Mouse (Mus musculus): ENCODE data around the gene Mrpl17. TPM values are rescaled to one million over a fixed set of nuclear protein-coding genes. Genes with fewer than 3 reads are reported as not detected.
"Not testable (repeated sequence)": the region's sequence is repeated elsewhere in the genome, so short reads cannot be mapped to it uniquely, and the experiment has no call there.

Gene Mrpl17
- 226 and 239 TPM in 2 replicates for polyA plus RNA-seq (2015; fragmentation: Nextera tagmentation; extraction: Ambion mirVana)

DNA sequence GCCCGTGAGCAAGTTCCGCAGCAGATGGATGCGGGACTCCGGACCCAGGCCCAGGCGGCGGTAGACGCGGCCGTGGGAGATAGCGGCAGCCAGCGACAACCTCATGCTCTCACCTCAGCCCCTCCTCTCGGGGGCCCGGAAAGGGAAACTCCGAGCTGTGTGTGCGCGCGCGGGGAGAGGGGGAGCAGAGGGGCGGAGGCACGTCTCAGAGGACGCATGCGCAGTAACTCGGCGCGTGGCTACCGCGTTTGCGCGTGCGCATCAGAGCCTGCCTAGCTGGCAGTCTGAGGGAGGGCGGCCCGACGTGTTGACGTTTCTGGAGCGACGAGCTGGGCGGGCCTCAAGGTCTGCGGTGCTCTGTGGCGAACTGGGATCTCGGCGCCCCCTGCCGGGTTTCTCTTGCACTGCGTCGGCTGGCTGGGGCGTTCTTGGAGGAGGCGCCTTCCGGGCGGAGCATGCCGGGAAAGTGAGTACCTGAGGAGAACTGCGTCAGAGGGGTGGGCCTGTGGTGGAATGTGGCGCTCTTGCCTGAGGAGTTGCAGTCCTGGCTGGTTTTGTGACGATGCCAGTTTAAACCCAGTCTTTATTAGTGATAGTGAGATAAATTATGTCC, at the start of gene Mrpl17:
TSS of gene Mrpl17 (minus strand) at position 223 of the 613 bp plus-strand sequence.
- Histone ChIP-seq H3K9me3 (no peaks in the 10 kb centered on the region), H3K4me1 (peaks cover 19% of the 10 kb centered on the region), H3K27me3 (replicated peaks) (no peaks in the 10 kb centered on the region), H3K9ac (peak within 1 kb of the TSS; percentile 96), H3K27ac (replicated peaks) (peak within 1 kb of the TSS; percentile 90), H3K4me3 (peak within 1 kb of the TSS; percentile 85), H3K36me3 (peaks cover 31% of the 10 kb centered on the region), H3K4me2 (peak within 1 kb of the TSS; percentile 77)
- ATAC-seq (ENCODE audit: extremely low read depth, insufficient number of reproducible peaks, low FRiP score, low TSS enrichment), result peak; percentile 99
- under 1% methylated on average over 51 of the region's 52 CpGs for WGBS

GRCm38 (mm10) chr7:105855718-105856560, 45.0 kb upstream of the Mrpl17 start:
- not testable (repeated sequence) for H3K9me3 ChIP-seq; ATAC-seq (ENCODE audit: extremely low read depth, insufficient number of reproducible peaks, low FRiP score, low TSS enrichment); H3K4me1 ChIP-seq; H3K27me3 ChIP-seq (replicated peaks); H3K9ac ChIP-seq; H3K4me2 ChIP-seq; H3K4me3 ChIP-seq; H3K36me3 ChIP-seq; H3K27ac ChIP-seq (replicated peaks)
- WGBS, result no CpG with 5 or more reads among the region's 2 CpGs

- Histone ChIP-seq H3K27ac (replicated peaks) (no peak overlapping the region), H3K4me3 (no peak overlapping the region), H3K36me3 (no peaks in the 10 kb centered on the region), H3K27me3 (replicated peaks) (no peaks in the 10 kb centered on the region), H3K9me3 (no peaks in the 10 kb centered on the region), H3K9ac (no peak overlapping the region), H3K4me1 (no peaks in the 10 kb centered on the region), H3K4me2 (no peak overlapping the region)
- ATAC-seq (ENCODE audit: extremely low read depth, insufficient number of reproducible peaks, low FRiP score, low TSS enrichment), result no peak
- WGBS, result 73% methylated on average over 7 of the region's 7 CpGs
These were observed 13.4 kb upstream of the Mrpl17 start for GRCm38 (mm10) chr7:105824281-105824680.

DNA sequence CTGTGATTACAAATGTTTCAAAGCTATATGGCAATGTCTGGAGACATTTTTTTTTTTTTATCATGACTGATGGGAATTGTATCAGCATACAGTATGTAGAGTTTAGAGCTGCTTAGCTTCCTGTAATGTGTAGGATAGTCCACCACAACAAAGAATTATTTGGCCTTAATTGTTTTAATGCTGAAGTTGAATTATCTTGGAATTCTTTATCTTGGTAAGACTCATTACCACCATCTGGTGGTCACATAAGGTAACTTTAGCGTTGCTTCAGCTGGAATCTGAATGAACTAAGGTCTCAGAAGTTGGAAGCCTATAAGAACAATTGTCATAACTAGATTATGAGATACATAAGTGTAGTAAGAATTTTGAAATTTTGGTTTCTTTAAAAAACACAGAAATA, 7.6 kb upstream of the Mrpl17 start:
- no peak overlapping the region for H3K4me2 ChIP-seq
- WGBS, result 2% methylated on average over 1 of the region's 1 CpGs
- no peak overlapping the region for H3K4me3 ChIP-seq
- H3K27ac ChIP-seq (replicated peaks), result no peak overlapping the region
- no peaks in the 10 kb centered on the region for H3K27me3 ChIP-seq (replicated peaks)
- H3K36me3 ChIP-seq, result no peaks in the 10 kb centered on the region
- H3K4me1 ChIP-seq, result no peaks in the 10 kb centered on the region
- H3K9me3 ChIP-seq, result no peaks in the 10 kb centered on the region
- no peak overlapping the region for H3K9ac ChIP-seq
- ATAC-seq (ENCODE audit: extremely low read depth, insufficient number of reproducible peaks, low FRiP score, low TSS enrichment), result no peak

DNA sequence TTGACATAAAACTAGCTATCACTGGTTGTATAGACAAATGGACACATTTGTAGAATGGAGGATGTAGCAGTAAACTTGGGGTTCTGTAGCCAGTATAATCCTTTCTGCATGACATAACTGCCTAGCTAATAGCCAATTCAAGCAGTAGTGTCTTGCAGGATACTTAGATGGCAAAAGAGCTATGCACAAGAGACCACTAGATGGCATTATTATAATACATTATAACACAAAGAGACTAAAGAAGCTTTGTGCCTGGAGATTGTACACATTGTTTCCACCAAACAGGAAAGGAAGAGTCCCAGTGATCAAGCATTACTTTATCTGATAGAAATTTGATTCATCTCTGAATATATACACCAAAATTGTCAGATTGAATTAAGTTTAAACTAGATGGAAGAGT, 5.8 kb upstream of the Mrpl17 start:
- H3K9me3 ChIP-seq, result no peaks in the 10 kb centered on the region
- H3K27me3 ChIP-seq (replicated peaks), result no peaks in the 10 kb centered on the region
- H3K4me2 ChIP-seq, result no peak overlapping the region
- no peak overlapping the region for H3K9ac ChIP-seq
- no peaks in the 10 kb centered on the region for H3K36me3 ChIP-seq
- ATAC-seq (ENCODE audit: extremely low read depth, insufficient number of reproducible peaks, low FRiP score, low TSS enrichment), result no peak
- no peak overlapping the region for H3K27ac ChIP-seq (replicated peaks)
- no peak overlapping the region for H3K4me3 ChIP-seq
- no peaks in the 10 kb centered on the region for H3K4me1 ChIP-seq

DNA sequence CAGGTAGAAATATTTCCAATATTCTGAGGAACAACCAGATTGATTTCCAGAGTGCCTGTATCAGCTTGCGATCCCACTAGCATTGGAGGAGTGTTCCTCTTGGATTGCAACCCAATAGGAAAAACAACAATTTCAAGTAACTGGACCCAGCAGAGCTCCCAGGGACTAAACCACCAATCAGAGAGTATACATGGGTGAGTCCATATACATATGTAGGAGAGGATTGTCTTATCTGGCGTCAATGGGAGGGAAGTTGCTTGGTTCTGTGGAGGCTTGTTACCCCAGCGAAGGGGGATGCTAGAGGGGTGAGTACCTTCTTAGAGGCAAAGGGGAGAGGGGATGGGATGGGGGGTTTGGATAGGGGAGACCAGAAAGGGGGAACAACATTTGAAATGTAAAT, 2.4 kb upstream of the Mrpl17 start:
- Histone ChIP-seq H3K4me1 (peaks cover 12% of the 10 kb centered on the region), H3K4me2 (no peak overlapping the region)

DNA sequence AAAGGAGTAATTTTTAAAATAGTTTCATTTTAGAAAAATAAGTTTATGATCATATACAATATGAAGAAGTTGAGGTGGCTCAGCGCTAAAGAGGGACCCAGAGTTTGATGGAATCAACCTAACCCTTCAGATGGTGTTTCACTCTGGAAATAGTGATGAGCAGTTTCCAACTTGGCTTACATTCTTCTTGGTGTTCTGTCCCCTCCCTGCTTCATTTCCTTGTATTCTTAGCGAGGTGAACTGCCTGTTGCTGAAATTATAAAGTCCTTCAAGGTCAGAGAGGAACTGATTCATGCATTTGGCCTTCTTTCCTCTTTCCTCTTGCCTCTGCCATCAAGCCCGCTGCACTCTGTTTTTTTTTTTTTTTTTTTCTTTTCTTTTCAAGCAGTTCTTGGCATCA, 1.7 kb upstream of the Mrpl17 start:
- 65% methylated on average over 3 of the region's 3 CpGs for WGBS
- peaks cover 16% of the 10 kb centered on the region for H3K4me1 ChIP-seq
- no peak overlapping the region for H3K4me3 ChIP-seq
- peaks cover 23% of the 10 kb centered on the region for H3K36me3 ChIP-seq
- H3K9me3 ChIP-seq, result no peaks in the 10 kb centered on the region
- no peak overlapping the region for H3K27ac ChIP-seq (replicated peaks)
- no peak overlapping the region for H3K4me2 ChIP-seq
- H3K9ac ChIP-seq, result no peak overlapping the region
- no peak for ATAC-seq (ENCODE audit: extremely low read depth, insufficient number of reproducible peaks, low FRiP score, low TSS enrichment)
- H3K27me3 ChIP-seq (replicated peaks), result no peaks in the 10 kb centered on the region

More for the DNA sequence above, 2.4 kb upstream of the Mrpl17 start:
- no peaks in the 10 kb centered on the region for H3K27me3 ChIP-seq (replicated peaks)
- no peak overlapping the region for H3K9ac ChIP-seq
- no peak overlapping the region for H3K27ac ChIP-seq (replicated peaks)
- H3K4me3 ChIP-seq, result no peak overlapping the region
- no peak for ATAC-seq (ENCODE audit: extremely low read depth, insufficient number of reproducible peaks, low FRiP score, low TSS enrichment)
- H3K36me3 ChIP-seq, result peaks cover 15% of the 10 kb centered on the region
- H3K9me3 ChIP-seq, result no peaks in the 10 kb centered on the region
- 68% methylated on average over 3 of the region's 3 CpGs for WGBS

GRCm38 (mm10) chr7:105811516-105811915, 617 bp upstream of the Mrpl17 start:
- no peaks in the 10 kb centered on the region for H3K27me3 ChIP-seq (replicated peaks)
- H3K27ac ChIP-seq (replicated peaks), result no peak overlapping the region
- peak overlapping the region; percentile 51 for H3K4me2 ChIP-seq
- peaks cover 31% of the 10 kb centered on the region for H3K36me3 ChIP-seq
- peaks cover 19% of the 10 kb centered on the region for H3K4me1 ChIP-seq
- ATAC-seq (ENCODE audit: extremely low read depth, insufficient number of reproducible peaks, low FRiP score, low TSS enrichment), result no peak
- H3K4me3 ChIP-seq, result peak overlapping the region; percentile 85
- no peak overlapping the region for H3K9ac ChIP-seq
- H3K9me3 ChIP-seq, result no peaks in the 10 kb centered on the region

DNA sequence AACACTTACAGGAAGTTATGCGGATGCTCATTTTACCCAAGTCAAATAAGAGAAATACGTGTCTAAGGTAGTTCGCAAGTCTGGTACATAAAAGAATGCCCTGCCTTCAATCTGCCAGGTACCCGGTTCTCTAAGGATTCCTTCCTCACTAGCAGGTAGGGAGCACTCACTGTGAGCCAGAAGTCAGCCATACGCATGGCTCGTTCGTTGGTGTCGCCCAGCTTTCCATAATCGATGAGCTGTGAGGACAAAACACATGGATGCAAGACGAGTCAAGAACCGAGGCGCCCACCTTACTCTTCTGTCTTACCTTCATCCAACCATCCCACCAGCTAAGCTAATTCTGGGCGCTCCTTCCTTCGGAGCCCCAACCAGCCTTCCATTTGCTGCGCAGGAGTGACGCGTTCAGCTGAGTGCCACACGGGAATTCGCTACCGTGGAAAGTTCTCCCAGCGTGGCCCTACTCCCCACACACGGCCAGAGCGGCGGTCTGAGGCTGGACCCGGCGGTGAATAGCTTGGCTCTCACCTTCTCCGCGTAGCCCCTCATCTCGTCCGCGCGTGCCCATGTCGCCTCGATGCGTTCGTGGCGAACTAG, 521 bp downstream of the Mrpl17 start:
- Histone ChIP-seq H3K27me3 (replicated peaks) (no peaks in the 10 kb centered on the region), H3K27ac (replicated peaks) (peak overlapping the region; percentile 90), H3K4me1 (peaks cover 19% of the 10 kb centered on the region), H3K4me3 (peak overlapping the region; percentile 85), H3K36me3 (peaks cover 31% of the 10 kb centered on the region), H3K9ac (peak overlapping the region; percentile 96), H3K4me2 (peak overlapping the region; percentile 77), H3K9me3 (no peaks in the 10 kb centered on the region)
- 4% methylated on average over 37 of the region's 37 CpGs for WGBS
- ATAC-seq (ENCODE audit: extremely low read depth, insufficient number of reproducible peaks, low FRiP score, low TSS enrichment), result peak; percentile 38

DNA sequence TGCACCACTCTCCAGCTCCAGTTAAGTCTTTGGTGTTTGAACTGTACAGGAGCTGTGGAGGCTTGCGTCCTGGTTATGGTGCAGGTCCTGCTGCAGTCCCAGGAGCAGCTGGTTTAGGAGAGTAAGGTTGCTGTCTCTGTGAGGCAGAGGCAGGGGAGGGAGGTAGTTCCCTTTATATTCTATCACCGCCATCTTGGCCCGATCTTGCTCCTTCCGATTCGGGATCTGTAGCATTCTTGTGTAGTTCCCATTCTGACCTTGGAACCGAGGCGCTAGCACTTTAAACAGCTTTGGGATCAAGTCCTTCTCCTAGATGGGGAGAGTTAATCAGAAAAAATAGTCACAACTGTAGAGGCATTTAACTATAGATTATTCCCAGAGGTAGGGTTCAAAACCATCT, 1.1 kb downstream of the Mrpl17 start:
- Histone ChIP-seq H3K27me3 (replicated peaks) (no peaks in the 10 kb centered on the region), H3K9me3 (no peaks in the 10 kb centered on the region), H3K4me3 (peak overlapping the region; percentile 85), H3K27ac (replicated peaks) (peak overlapping the region; percentile 90), H3K36me3 (peaks cover 31% of the 10 kb centered on the region), H3K4me2 (peak overlapping the region; percentile 77), H3K4me1 (peaks cover 19% of the 10 kb centered on the region), H3K9ac (peak overlapping the region; percentile 96)
- ATAC-seq (ENCODE audit: extremely low read depth, insufficient number of reproducible peaks, low FRiP score, low TSS enrichment), result no peak
- WGBS, result 80% methylated on average over 7 of the region's 7 CpGs

GRCm38 (mm10) chr7:105808385-105808784, 2.5 kb downstream of the Mrpl17 start:
- Histone ChIP-seq H3K4me2 (no peak overlapping the region), H3K4me3 (no peak overlapping the region), H3K36me3 (peaks cover 31% of the 10 kb centered on the region), H3K27ac (replicated peaks) (peak overlapping the region; percentile 16; the same call in 1 of the 2 replicates), H3K9me3 (no peaks in the 10 kb centered on the region), H3K4me1 (peaks cover 19% of the 10 kb centered on the region), H3K9ac (no peak overlapping the region), H3K27me3 (replicated peaks) (no peaks in the 10 kb centered on the region)
- 64% methylated on average over 1 of the region's 1 CpGs for WGBS
- ATAC-seq (ENCODE audit: extremely low read depth, insufficient number of reproducible peaks, low FRiP score, low TSS enrichment), result no peak
